Mouse (Mus musculus) liver, embryonic 18 days (tissue): ENCODE measurements around the gene Zswim7. TPM values are rescaled to one million over a fixed set of nuclear protein-coding genes. Genes with fewer than 3 reads are reported as not detected.

ENCODE experiments used
- polyA plus RNA-seq: library from polyadenylated mRNA; depleted of rRNA; stranded (reverse); fragments of >200 nt; gene quantifications from 2 replicates; pipeline ENCODE4 v1.2.3, GENCODE M21; 2012; rRNA removed

Zswim7 gene
- 7.1 and 7.7 TPM in 2 replicates for polyA plus RNA-seq

DNA sequence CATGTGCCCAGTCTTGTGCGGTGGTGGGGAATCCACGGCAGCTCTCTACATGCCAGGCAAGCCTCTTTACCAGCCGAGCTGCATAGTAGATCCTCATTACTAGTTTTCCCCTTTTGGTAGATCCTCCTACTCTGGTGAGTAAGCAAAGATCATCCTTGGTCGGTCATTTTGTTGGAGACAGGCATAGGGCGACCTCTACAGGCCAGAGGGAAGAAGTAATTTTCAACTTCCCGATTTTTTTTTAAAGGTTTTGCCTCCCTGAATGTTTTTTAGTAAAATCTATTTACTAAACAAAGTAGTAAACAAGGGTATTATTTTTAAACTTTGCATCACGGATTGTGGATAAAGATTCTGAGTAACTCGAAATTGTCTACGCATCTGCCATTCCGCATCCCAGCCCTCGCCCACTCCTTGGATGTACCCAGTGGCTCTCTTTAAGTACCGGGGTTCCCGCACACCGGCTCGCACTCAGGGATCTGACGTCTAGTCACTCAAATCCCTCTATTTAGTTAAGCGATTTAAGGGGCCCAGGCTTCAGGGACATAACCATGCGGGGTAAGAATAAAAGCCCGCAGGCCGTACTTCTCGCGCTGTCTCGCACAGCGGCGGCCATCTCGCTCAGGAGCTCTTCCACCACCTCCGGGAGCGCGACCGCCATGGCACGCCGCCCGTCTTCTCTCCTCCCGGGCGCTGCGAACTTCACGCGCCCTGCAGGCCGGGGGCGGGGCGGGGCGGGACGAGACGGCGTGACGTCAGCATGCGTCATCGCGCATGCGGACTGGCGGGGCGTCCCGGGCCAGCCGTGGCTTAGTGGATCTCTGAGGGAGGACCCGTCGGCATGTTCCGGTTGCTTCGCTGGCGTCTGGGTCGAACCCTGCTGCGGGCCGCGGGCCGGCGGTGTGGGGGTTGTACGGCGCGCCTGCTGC, at the start of gene Zswim7, which contains the start of gene Ttc19:
Zswim7 (minus strand) TSS at position 701 of the 926 bp plus-strand sequence.
Ttc19 (plus strand) TSS at position 799 of the 926 bp plus-strand sequence.

DNA sequence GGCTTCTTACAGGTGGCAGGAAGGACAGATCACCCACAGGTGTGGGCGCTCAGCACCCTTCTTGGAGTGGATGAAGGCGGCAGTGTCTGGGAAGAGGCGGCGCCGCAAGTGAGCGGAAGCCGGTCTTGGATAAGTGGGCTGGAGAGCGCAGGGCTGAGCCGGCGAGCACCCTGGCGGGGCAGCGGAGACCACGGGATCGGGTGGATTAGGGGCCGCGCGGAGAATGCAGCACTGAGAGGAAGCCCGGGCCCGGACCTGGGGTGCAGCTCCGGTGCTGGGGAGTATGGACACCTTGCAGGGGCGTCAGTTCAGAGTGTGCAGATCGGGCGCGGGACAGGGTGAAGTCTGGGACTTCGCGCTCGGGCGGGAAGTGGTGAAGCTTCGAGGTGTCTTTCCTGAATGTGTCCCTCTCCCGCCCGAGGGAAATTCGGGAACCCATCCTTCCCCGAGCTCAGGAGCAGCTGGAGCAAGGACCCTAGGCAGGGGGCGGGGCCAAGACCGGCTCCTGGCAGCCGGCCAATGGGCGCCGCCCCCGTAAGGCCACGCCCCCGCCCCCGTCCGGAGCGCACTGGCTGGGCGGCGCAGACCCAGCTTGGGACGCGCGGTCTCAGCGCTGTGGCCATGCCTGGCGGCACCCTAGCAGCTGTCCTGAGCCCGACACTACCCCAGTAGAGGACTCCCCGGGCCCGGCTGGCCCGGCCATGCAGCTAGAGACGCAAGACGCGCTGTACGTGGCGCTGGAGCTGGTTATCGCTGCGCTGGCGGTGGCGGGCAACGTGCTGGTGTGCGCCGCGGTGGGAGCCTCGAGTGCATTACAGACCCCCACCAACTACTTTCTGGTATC, 32.6 kb downstream of the Zswim7 start, which contains the start of gene Adora2b:
Adora2b (plus strand) TSS at position 584 of the 844 bp plus-strand sequence.

Other genes starting within 250 kb of the Zswim7 start
- gene Adora2b, start 32.4 kb downstream of the Zswim7 start, polyA plus RNA-seq, result 0.28 and 0.38 TPM in 2 replicates
- gene Ttc19, start 98 bp upstream of the Zswim7 start, polyA plus RNA-seq, result 2.5 and 2.8 TPM in 2 replicates
- gene Pigl, start 177.1 kb upstream of the Zswim7 start, polyA plus RNA-seq, result 2.4 and 2.6 TPM in 2 replicates
- gene Ncor1, start 177.2 kb upstream of the Zswim7 start, polyA plus RNA-seq, result 31.6 and 34.4 TPM in 2 replicates